Mouse (Mus musculus): ENCODE results near the gene Synpo2l. TPM values are rescaled to one million over a fixed set of nuclear protein-coding genes. Genes with fewer than 3 reads are reported as not detected.
"Not testable (repeated sequence)": the region's sequence is repeated elsewhere in the genome, so short reads cannot be mapped to it uniquely, and the experiment has no call there.

Synpo2l gene
- total RNA-seq (2022): 100 to 1,000 TPM; 120 to 148 (median 126) TPM

- DNase-seq (ENCODE audit: low spot score): peak; percentile 69
These were observed at the start of gene Synpo2l for GRCm38 (mm10) chr14:20668154-20668810. Gene Synpo2l (minus strand): TSS chr14:20668354.

GRCm38 (mm10) chr14:20713832-20714231, 45.7 kb upstream of the Synpo2l start:
- no peak for DNase-seq (ENCODE audit: low spot score)

- no peak for DNase-seq (ENCODE audit: low spot score)
These were observed 40.1 kb upstream of the Synpo2l start for GRCm38 (mm10) chr14:20708239-20708638.

- DNase-seq (ENCODE audit: low spot score): peak; percentile 91
These were observed 39.3 kb upstream of the Synpo2l start, which contains the start of gene Zswim8 for GRCm38 (mm10) chr14:20707201-20708190. Gene Zswim8 (plus strand): TSS chr14:20707552.

- not testable (repeated sequence) for DNase-seq (ENCODE audit: low spot score)
These were observed 35.3 kb upstream of the Synpo2l start for GRCm38 (mm10) chr14:20703461-20703860.

- peak; percentile 92 for DNase-seq (ENCODE audit: low spot score)
These were observed 34.7 kb upstream of the Synpo2l start, which contains the start of gene Chchd1 for GRCm38 (mm10) chr14:20702741-20703381. Gene Chchd1 (plus strand): TSS chr14:20703006.

- no peak for DNase-seq (ENCODE audit: low spot score)
These were observed 34.1 kb upstream of the Synpo2l start for GRCm38 (mm10) chr14:20702096-20702740.

- no peak for DNase-seq (ENCODE audit: low spot score)
These were observed 33.4 kb upstream of the Synpo2l start for GRCm38 (mm10) chr14:20701554-20701953.

- DNase-seq (ENCODE audit: low spot score): no peak
These were observed 32.2 kb upstream of the Synpo2l start for GRCm38 (mm10) chr14:20700362-20700761.

- DNase-seq (ENCODE audit: low spot score): no peak
These were observed 30.4 kb upstream of the Synpo2l start for GRCm38 (mm10) chr14:20698515-20698914.

- DNase-seq (ENCODE audit: low spot score): peak; percentile 42
These were observed 28.8 kb upstream of the Synpo2l start for GRCm38 (mm10) chr14:20696986-20697385.

GRCm38 (mm10) chr14:20695761-20696520, 27.8 kb upstream of the Synpo2l start:
- no peak for DNase-seq (ENCODE audit: low spot score)

GRCm38 (mm10) chr14:20694884-20695760, 27.0 kb upstream of the Synpo2l start, which contains the start of gene Fut11:
Gene Fut11 (plus strand): TSS chr14:20694968.
- peak; percentile 87 for DNase-seq (ENCODE audit: low spot score)

- no peak for DNase-seq (ENCODE audit: low spot score)
These were observed 26.2 kb upstream of the Synpo2l start for GRCm38 (mm10) chr14:20694185-20694883.

GRCm38 (mm10) chr14:20693589-20694101, 25.5 kb upstream of the Synpo2l start:
- no peak for DNase-seq (ENCODE audit: low spot score)

GRCm38 (mm10) chr14:20691772-20692171, 23.6 kb upstream of the Synpo2l start:
- no peak for DNase-seq (ENCODE audit: low spot score)

- DNase-seq (ENCODE audit: low spot score): no peak
These were observed 20.9 kb upstream of the Synpo2l start for GRCm38 (mm10) chr14:20689009-20689408.

- no peak for DNase-seq (ENCODE audit: low spot score)
These were observed 18.4 kb upstream of the Synpo2l start for GRCm38 (mm10) chr14:20686576-20686975.

- DNase-seq (ENCODE audit: low spot score): no peak
These were observed 14.3 kb upstream of the Synpo2l start for GRCm38 (mm10) chr14:20682498-20682897.
